Mouse (Mus musculus) cerebellum, adult 2 months (tissue): ENCODE data around the gene Phgdh. TPM values are rescaled to one million over a fixed set of nuclear protein-coding genes. Genes with fewer than 3 reads are reported as not detected.

ENCODE experiments used
- DNase-seq, 2 experiments: peaks; one replicate each; pipeline ENCODE4 v3.0.0; 2021
- H3K27ac ChIP-seq: fragments of 200-500 bp; 2 replicates; pipeline ENCODE4 v1.5.1; 2012; ENCODE audit warnings: low read length, control low read depth, inconsistent platforms; ENCODE audit not compliant: insufficient read depth
- H3K27me3 ChIP-seq: fragments of 200-500 bp; 2 replicates; pipeline ENCODE4 v1.6.1; 2012; ENCODE audit warnings: inconsistent platforms, mild to moderate bottlenecking, low read length, moderate library complexity; ENCODE audit not compliant: control insufficient read depth, insufficient read depth
- H3K4me1 ChIP-seq: fragments of 200-500 bp; 2 replicates; pipeline ENCODE4 v1.6.1; 2011; ENCODE audit warnings: low read length; ENCODE audit not compliant: control insufficient read depth, insufficient read depth
- H3K4me3 ChIP-seq: fragments of 200-500 bp; replicated peaks from 2 replicates; pipeline ENCODE3; 2011; ENCODE audit warnings: mild to moderate bottlenecking, low read depth, low read length, control low read depth; ENCODE audit not compliant: insufficient read depth
- CTCF ChIP-seq: fragments of 200-500 bp; IDR thresholded peaks from 2 replicates; pipeline ENCODE4 v1.5.1; 2011; ENCODE audit warnings: low read depth, mild to moderate bottlenecking, control low read depth, low read length, moderate library complexity, borderline replicate concordance; ENCODE audit not compliant: insufficient read depth
- POLR2A ChIP-seq: fragments of 200-500 bp; IDR thresholded peaks from 2 replicates; pipeline ENCODE4 v1.6.1; 2011; ENCODE audit warnings: low read length, control low read depth, borderline replicate concordance; ENCODE audit not compliant: insufficient read depth
- WGBS: fragments of 180-500 bp; shearing (Covaris S2); methylation state at CpG from one replicate; pipeline ENCODE4 v1.1.7; 2018; 5-methylcytosine and 5-hydroxymethylcytosine counted together
- polyA plus RNA-seq: library from polyadenylated mRNA; depleted of rRNA; stranded (reverse); fragments of >200 nt; gene quantifications from 2 replicates; pipeline ENCODE4 v1.2.3, GENCODE M21; 2012

Phgdh gene
- polyA plus RNA-seq, 1 experiment = 98.0 TPM

GRCm38 (mm10) chr3:98379236-98379635, 39.4 kb upstream of the Phgdh start:
- TF ChIP-seq POLR2A (no peak), CTCF (no peak)
- Histone ChIP-seq H3K4me3 (no peak overlapping the region), H3K27ac (no peak overlapping the region), H3K27me3 (no peaks in the 10 kb centered on the region), H3K4me1 (no peaks in the 10 kb centered on the region)
- DNase-seq = no peak
- WGBS = 33% methylated on average over 7 of the region's 7 CpGs

- DNase-seq = no peak
- Histone ChIP-seq H3K27ac (no peak overlapping the region), H3K4me3 (no peak overlapping the region), H3K27me3 (no peaks in the 10 kb centered on the region), H3K4me1 (no peaks in the 10 kb centered on the region)
- TF ChIP-seq CTCF = no peak
- TF ChIP-seq POLR2A = no peak
- 26% methylated on average over 4 of the region's 4 CpGs for WGBS
Measured at GRCm38 (mm10) chr3:98378267-98378666, 38.5 kb upstream of the Phgdh start.

GRCm38 (mm10) chr3:98374980-98375379, 35.2 kb upstream of the Phgdh start:
- no peaks in the 10 kb centered on the region for H3K4me1 ChIP-seq
- no peaks in the 10 kb centered on the region for H3K27me3 ChIP-seq
- H3K27ac ChIP-seq = no peak overlapping the region
- H3K4me3 ChIP-seq = no peak overlapping the region
- TF ChIP-seq CTCF = no peak
- no peak for TF ChIP-seq POLR2A
- WGBS = 85% methylated on average over 5 of the region's 5 CpGs
- DNase-seq = no peak

GRCm38 (mm10) chr3:98374062-98374719, 34.4 kb upstream of the Phgdh start:
- no peak for DNase-seq
- TF ChIP-seq CTCF = no peak
- no peak for TF ChIP-seq POLR2A
- 74% methylated on average over 3 of the region's 3 CpGs for WGBS
- no peaks in the 10 kb centered on the region for H3K27me3 ChIP-seq
- no peaks in the 10 kb centered on the region for H3K4me1 ChIP-seq
- H3K4me3 ChIP-seq = no peak overlapping the region
- H3K27ac ChIP-seq = no peak overlapping the region

GRCm38 (mm10) chr3:98368776-98369175, 29.0 kb upstream of the Phgdh start:
- TF ChIP-seq POLR2A = no peak
- TF ChIP-seq CTCF = no peak
- Histone ChIP-seq H3K4me1 (no peaks in the 10 kb centered on the region), H3K4me3 (no peak overlapping the region), H3K27me3 (no peaks in the 10 kb centered on the region), H3K27ac (no peak overlapping the region)
- no peak for DNase-seq
- 25% methylated on average over 2 of the region's 2 CpGs for WGBS

- H3K27me3 ChIP-seq = no peaks in the 10 kb centered on the region
- H3K4me1 ChIP-seq = no peaks in the 10 kb centered on the region
- H3K4me3 ChIP-seq = no peak overlapping the region
- TF ChIP-seq CTCF = no peak
- TF ChIP-seq POLR2A = no peak
- DNase-seq = no peak
- WGBS = 59% methylated on average over 4 of the region's 4 CpGs
- no peak overlapping the region for H3K27ac ChIP-seq
Measured at GRCm38 (mm10) chr3:98368283-98368682, 28.5 kb upstream of the Phgdh start.

- TF ChIP-seq POLR2A (no peak), CTCF (no peak)
- no peaks in the 10 kb centered on the region for H3K27me3 ChIP-seq
- H3K4me1 ChIP-seq = no peaks in the 10 kb centered on the region
- H3K4me3 ChIP-seq = no peak overlapping the region
- 81% methylated on average over 4 of the region's 4 CpGs for WGBS
- H3K27ac ChIP-seq = no peak overlapping the region
- DNase-seq = no peak
Measured at GRCm38 (mm10) chr3:98366823-98367222, 27.0 kb upstream of the Phgdh start.

- no peak for DNase-seq
- WGBS = 84% methylated on average over 3 of the region's 3 CpGs
- no peak overlapping the region for H3K27ac ChIP-seq
- no peaks in the 10 kb centered on the region for H3K4me1 ChIP-seq
- no peaks in the 10 kb centered on the region for H3K27me3 ChIP-seq
- TF ChIP-seq POLR2A (no peak), CTCF (no peak)
- H3K4me3 ChIP-seq = no peak overlapping the region
Measured at GRCm38 (mm10) chr3:98366086-98366485, 26.3 kb upstream of the Phgdh start.
